Mouse (Mus musculus) limb, embryonic 12.5 days (tissue): ENCODE data around the gene Ctla4. TPM values are rescaled to one million over a fixed set of nuclear protein-coding genes. Genes with fewer than 3 reads are reported as not detected.

Source experiments
- ATAC-seq: fragments of 200-750 bp; cut with Nextera tagmentation; 2 replicates; pipeline ENCODE4 v1.8.0; 2017; ENCODE audit warnings: low read depth, moderate TSS enrichment; ENCODE audit not compliant: insufficient number of reproducible peaks, insufficient read depth, low FRiP score, low TSS enrichment
- H3K27ac ChIP-seq: fragments of 300-500 bp; sonication (generic); 2 replicates; pipeline ENCODE4 v1.5.1; 2016; ENCODE audit warnings: mild to moderate bottlenecking, moderate library complexity
- H3K27me3 ChIP-seq: fragments of 300-500 bp; sonication (generic); 2 replicates; pipeline ENCODE4 v1.6.1; 2016; ENCODE audit warnings: mild to moderate bottlenecking, moderate library complexity
- H3K36me3 ChIP-seq: fragments of 300-500 bp; sonication (generic); 2 replicates; pipeline ENCODE4 v1.6.1; 2016; ENCODE audit warnings: mild to moderate bottlenecking, moderate library complexity
- H3K4me1 ChIP-seq: fragments of 300-500 bp; sonication (generic); replicated peaks from 2 replicates; pipeline ENCODE4 v1.6.1; 2016
- H3K4me2 ChIP-seq: fragments of 300-500 bp; sonication (generic); 2 replicates; pipeline ENCODE4 v1.6.1; 2016; ENCODE audit warnings: mild to moderate bottlenecking, moderate library complexity
- H3K4me3 ChIP-seq: fragments of 300-500 bp; sonication (generic); replicated peaks from 2 replicates; pipeline ENCODE4 v1.5.1; 2016; ENCODE audit warnings: mild to moderate bottlenecking
- H3K9ac ChIP-seq: fragments of 300-500 bp; sonication (generic); replicated peaks from 2 replicates; pipeline ENCODE4 v1.6.1; 2016; ENCODE audit warnings: mild to moderate bottlenecking, moderate library complexity
- H3K9me3 ChIP-seq: fragments of 300-500 bp; sonication (generic); 2 replicates; pipeline ENCODE4 v1.6.1; 2016; ENCODE audit warnings: mild to moderate bottlenecking, moderate library complexity
- WGBS: fragments of 180-500 bp; shearing (Covaris S2); methylation state at CpG from one replicate; pipeline ENCODE4 v1.1.7; 2016; 5-methylcytosine and 5-hydroxymethylcytosine counted together
- polyA plus RNA-seq: library from polyadenylated mRNA; unstranded; fragments of >200 nt; fragmentation: Nextera tagmentation; extraction: Ambion mirVana; gene quantifications from 2 replicates; pipeline ENCODE4 v1.2.1, GENCODE M21; 2016

Gene Ctla4
- polyA plus RNA-seq: 0.18 and 0.24 TPM in 2 replicates

GRCm38 (mm10) chr1:60886981-60887380, at the start of gene Ctla4:
Gene Ctla4, plus strand, starts transcription at chr1:60887000.
- H3K9ac ChIP-seq: no peak within 1 kb of the TSS
- H3K9me3 ChIP-seq: no peaks in the 10 kb centered on the region
- no peak within 1 kb of the TSS for H3K4me2 ChIP-seq
- H3K27me3 ChIP-seq: no peaks in the 10 kb centered on the region
- no peak within 1 kb of the TSS for H3K27ac ChIP-seq
- ATAC-seq: no peak
- no peaks in the 10 kb centered on the region for H3K36me3 ChIP-seq
- no peaks in the 10 kb centered on the region for H3K4me1 ChIP-seq
- H3K4me3 ChIP-seq: no peak within 1 kb of the TSS
- 87% methylated on average over 7 of the region's 7 CpGs for WGBS

GRCm38 (mm10) chr1:60839161-60839560, 47.6 kb upstream of the Ctla4 start:
- Histone ChIP-seq H3K4me1 (no peaks in the 10 kb centered on the region), H3K27ac (no peak overlapping the region), H3K36me3 (no peaks in the 10 kb centered on the region), H3K4me3 (no peak overlapping the region), H3K4me2 (no peak overlapping the region), H3K9me3 (no peaks in the 10 kb centered on the region), H3K27me3 (no peaks in the 10 kb centered on the region), H3K9ac (no peak overlapping the region)
- WGBS: 86% methylated on average over 1 of the region's 1 CpGs
- no peak for ATAC-seq

GRCm38 (mm10) chr1:60845318-60846060, 41.3 kb upstream of the Ctla4 start:
- no peak overlapping the region for H3K9ac ChIP-seq
- ATAC-seq: no peak
- no peaks in the 10 kb centered on the region for H3K9me3 ChIP-seq
- 87% methylated on average over 6 of the region's 7 CpGs for WGBS
- H3K36me3 ChIP-seq: no peaks in the 10 kb centered on the region
- no peak overlapping the region for H3K27ac ChIP-seq
- H3K4me1 ChIP-seq: no peaks in the 10 kb centered on the region
- no peak overlapping the region for H3K4me2 ChIP-seq
- no peaks in the 10 kb centered on the region for H3K27me3 ChIP-seq
- H3K4me3 ChIP-seq: no peak overlapping the region

- ATAC-seq: no peak
- no peak overlapping the region for H3K27ac ChIP-seq
- no peak overlapping the region for H3K4me3 ChIP-seq
- H3K4me1 ChIP-seq: no peaks in the 10 kb centered on the region
- H3K4me2 ChIP-seq: no peak overlapping the region
- 86% methylated on average over 4 of the region's 4 CpGs for WGBS
- H3K27me3 ChIP-seq: no peaks in the 10 kb centered on the region
- no peaks in the 10 kb centered on the region for H3K9me3 ChIP-seq
- H3K36me3 ChIP-seq: no peaks in the 10 kb centered on the region
- H3K9ac ChIP-seq: no peak overlapping the region
These were observed 40.1 kb upstream of the Ctla4 start for GRCm38 (mm10) chr1:60846616-60847275.

- no peaks in the 10 kb centered on the region for H3K36me3 ChIP-seq
- no peak overlapping the region for H3K27ac ChIP-seq
- ATAC-seq: no peak
- H3K9me3 ChIP-seq: no peaks in the 10 kb centered on the region
- H3K4me2 ChIP-seq: no peak overlapping the region
- H3K4me1 ChIP-seq: no peaks in the 10 kb centered on the region
- WGBS: 81% methylated on average over 2 of the region's 2 CpGs
- no peak overlapping the region for H3K9ac ChIP-seq
- H3K27me3 ChIP-seq: no peaks in the 10 kb centered on the region
- H3K4me3 ChIP-seq: no peak overlapping the region
These were observed 37.7 kb upstream of the Ctla4 start for GRCm38 (mm10) chr1:60849112-60849511.

GRCm38 (mm10) chr1:60849816-60850215, 37.0 kb upstream of the Ctla4 start:
- H3K27me3 ChIP-seq: no peaks in the 10 kb centered on the region
- WGBS: 90% methylated on average over 4 of the region's 4 CpGs
- H3K4me3 ChIP-seq: no peak overlapping the region

GRCm38 (mm10) chr1:60851041-60851781, 35.6 kb upstream of the Ctla4 start:
- Histone ChIP-seq H3K4me3 (no peak overlapping the region), H3K4me1 (no peaks in the 10 kb centered on the region), H3K9me3 (no peaks in the 10 kb centered on the region), H3K27ac (no peak overlapping the region), H3K36me3 (no peaks in the 10 kb centered on the region), H3K4me2 (no peak overlapping the region), H3K9ac (no peak overlapping the region), H3K27me3 (no peaks in the 10 kb centered on the region)
- ATAC-seq: no peak
- WGBS: 76% methylated on average over 8 of the region's 8 CpGs

More at GRCm38 (mm10) chr1:60849816-60850215, 37.0 kb upstream of the Ctla4 start:
- Histone ChIP-seq H3K4me1 (no peaks in the 10 kb centered on the region), H3K9me3 (no peaks in the 10 kb centered on the region), H3K4me2 (no peak overlapping the region), H3K9ac (no peak overlapping the region), H3K36me3 (no peaks in the 10 kb centered on the region), H3K27ac (no peak overlapping the region)
- ATAC-seq: no peak

GRCm38 (mm10) chr1:60852075-60852769, 34.6 kb upstream of the Ctla4 start:
- Histone ChIP-seq H3K27me3 (no peaks in the 10 kb centered on the region), H3K4me2 (no peak overlapping the region), H3K4me3 (no peak overlapping the region), H3K9ac (no peak overlapping the region), H3K27ac (no peak overlapping the region), H3K9me3 (no peaks in the 10 kb centered on the region), H3K36me3 (no peaks in the 10 kb centered on the region), H3K4me1 (no peaks in the 10 kb centered on the region)
- no peak for ATAC-seq
- WGBS: 65% methylated on average over 10 of the region's 10 CpGs

- ATAC-seq: no peak
- Histone ChIP-seq H3K9me3 (no peaks in the 10 kb centered on the region), H3K4me2 (no peak overlapping the region), H3K9ac (no peak overlapping the region), H3K4me3 (no peak overlapping the region), H3K27ac (no peak overlapping the region), H3K27me3 (no peaks in the 10 kb centered on the region), H3K4me1 (no peaks in the 10 kb centered on the region), H3K36me3 (no peaks in the 10 kb centered on the region)
- WGBS: 88% methylated on average over 6 of the region's 6 CpGs
These were observed 34.0 kb upstream of the Ctla4 start for GRCm38 (mm10) chr1:60852770-60853147.

GRCm38 (mm10) chr1:60853330-60853956, 33.4 kb upstream of the Ctla4 start:
- 65% methylated on average over 7 of the region's 7 CpGs for WGBS

More at GRCm38 (mm10) chr1:60853330-60853956, 33.4 kb upstream of the Ctla4 start:
- Histone ChIP-seq H3K36me3 (no peaks in the 10 kb centered on the region), H3K9ac (no peak overlapping the region), H3K4me2 (no peak overlapping the region), H3K4me3 (no peak overlapping the region), H3K27me3 (no peaks in the 10 kb centered on the region), H3K4me1 (no peaks in the 10 kb centered on the region), H3K27ac (no peak overlapping the region), H3K9me3 (no peaks in the 10 kb centered on the region)
- ATAC-seq: no peak
